26 mouse cellular contexts compared by ENCODE assay signal in the genomic region with DNA sequence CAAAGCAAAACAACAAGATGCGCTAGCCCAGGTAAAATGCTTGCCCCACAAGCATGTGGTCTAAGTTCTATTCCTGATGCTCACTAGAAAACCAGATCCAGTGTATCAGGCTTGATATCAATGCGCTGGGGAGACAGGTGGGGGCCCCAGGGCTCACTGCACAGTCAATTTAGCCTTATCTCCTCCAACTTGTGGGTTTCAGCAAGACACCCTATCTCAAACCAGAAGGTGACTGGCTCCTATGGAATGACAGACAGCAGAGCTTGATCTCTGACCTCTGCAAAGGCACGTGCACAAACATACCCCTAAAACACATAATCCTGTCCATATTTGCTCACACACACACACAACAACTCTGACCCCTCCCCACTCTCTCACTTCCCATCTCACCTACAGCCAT. TPM values are rescaled to one million over a fixed set of nuclear protein-coding genes. Genes with fewer than 3 reads are reported as not detected.
DNase-seq lines count a peak whose midpoint lies in the region; ATAC-seq and TF ChIP-seq lines count a peak whose summit lies in the region.
"Had no signal": no experiment of that assay in that cellular context is flagged by ENCODE, and none has a peak within 500 bp of the region (broad histone marks: within the 10 kb centered on the region; RNA-seq: fewer than 3 reads in every experiment).

No protein-coding gene starts in this region.

- peak; percentile 35; the same call in 1 of the 2 replicates for TF ChIP-seq EP300 in liver, postnatal 0 days (IDR thresholded peaks at IDR 0.05; ENCODE audit: low read depth)

- H3K36me3 ChIP-seq in erythroblast, embryonic 14.5 days (ENCODE audit: control insufficient read depth): no peaks in the 10 kb centered on the region
- no peaks in the 10 kb centered on the region for H3K36me3 ChIP-seq in liver, embryonic 13.5 days
- no peaks in the 10 kb centered on the region for H3K36me3 ChIP-seq in liver, postnatal 0 days (replicated peaks; ENCODE audit: insufficient read depth, low read length)
- no peaks in the 10 kb centered on the region for H3K36me3 ChIP-seq in hindbrain, embryonic 14.5 days (replicated peaks; ENCODE audit: control insufficient read depth, insufficient read depth)
- H3K36me3 ChIP-seq: embryonic facial prominence, embryonic 15.5 days; forebrain, embryonic 12.5 days; G1E; heart, embryonic 10.5 days; hindbrain, embryonic 12.5 days had no signal

- H3K4me3 ChIP-seq in erythroblast, embryonic 14.5 days (replicated peaks): peak overlapping the region; percentile 10
- H3K4me3 ChIP-seq in liver, embryonic 13.5 days (replicated peaks): no peak overlapping the region
- H3K4me3 ChIP-seq in liver, postnatal 0 days (ENCODE audit: low read depth, low read length): no peak overlapping the region
- H3K4me3 ChIP-seq in hindbrain, embryonic 14.5 days (replicated peaks; ENCODE audit: low read length): no peak overlapping the region
- H3K4me3 ChIP-seq: embryonic facial prominence, embryonic 15.5 days; forebrain, embryonic 12.5 days; heart, embryonic 10.5 days; hindbrain, embryonic 12.5 days had no signal

- no peak for ATAC-seq in erythroblast, adult 5-6 weeks (replicated peaks; ENCODE audit: low FRiP score, poor library complexity, severe bottlenecking)
- peak; percentile 94 for ATAC-seq in liver, embryonic 13.5 days (ENCODE audit: low read depth)
- ATAC-seq in liver, postnatal 0 days: peak; percentile 35; the same call in 1 of the 2 replicates
- ATAC-seq in hindbrain, embryonic 14.5 days (ENCODE audit: low FRiP score): no peak
- ATAC-seq: CD4-positive, CD25-positive, alpha-beta regulatory T cell, adult 4 months; forebrain, embryonic 16.5 days; hindbrain, postnatal 0 days had no signal

- H3K4me1 ChIP-seq in erythroblast, embryonic 14.5 days (ENCODE audit: control insufficient read depth): peaks cover 56% of the 10 kb centered on the region
- peaks cover 31% of the 10 kb centered on the region for H3K4me1 ChIP-seq in liver, embryonic 13.5 days (replicated peaks)
- peaks cover 3% of the 10 kb centered on the region; the same call in 1 of the 2 replicates for H3K4me1 ChIP-seq in liver, postnatal 0 days (ENCODE audit: insufficient read depth)
- H3K4me1 ChIP-seq in hindbrain, embryonic 14.5 days (replicated peaks; ENCODE audit: control insufficient read depth, insufficient read depth, low read length): no peaks in the 10 kb centered on the region
- H3K4me1 ChIP-seq: embryonic facial prominence, embryonic 15.5 days; forebrain, embryonic 12.5 days; hindbrain, embryonic 12.5 days had no signal

- peak; percentile 63 for DNase-seq in liver, embryonic 13.5 days
- DNase-seq in liver, postnatal 0 days: no peak
- no peak for DNase-seq in adrenal gland, adult 18-20 months (ENCODE audit: low spot score in 2 of 2)
- DNase-seq in ovary, postnatal 10 days (ENCODE audit: low spot score): no peak
- no peak for DNase-seq in hindbrain, embryonic 14.5 days (ENCODE audit: low spot score)
- DNase-seq: adrenal gland, adult 2 months; adrenal gland, postnatal 25 days; B cell, adult 2 months; cerebellum, adult 2 months; cerebellum, postnatal 10 days; embryo, embryonic 11 days; gastrocnemius, postnatal 10 days; heart, adult 18-20 months; heart, postnatal 10 days; heart, postnatal 4 days had no signal

- peaks cover 56% of the 10 kb centered on the region for H3K27me3 ChIP-seq in erythroblast, embryonic 14.5 days (ENCODE audit: control insufficient read depth)
- peaks cover 58% of the 10 kb centered on the region for H3K27me3 ChIP-seq in liver, embryonic 13.5 days
- H3K27me3 ChIP-seq in liver, postnatal 0 days (ENCODE audit: insufficient read depth, low read length): no peaks in the 10 kb centered on the region
- no peaks in the 10 kb centered on the region for H3K27me3 ChIP-seq in hindbrain, embryonic 14.5 days (ENCODE audit: control insufficient read depth, insufficient read depth, low read length)
- H3K27me3 ChIP-seq: embryonic facial prominence, embryonic 15.5 days; hindbrain, embryonic 12.5 days had no signal

- H3K9me3 ChIP-seq in erythroblast, embryonic 14.5 days (ENCODE audit: control insufficient read depth, low read length): no peaks in the 10 kb centered on the region
- no peaks in the 10 kb centered on the region for H3K9me3 ChIP-seq in liver, embryonic 13.5 days (replicated peaks)
- H3K9me3 ChIP-seq in liver, postnatal 0 days (ENCODE audit: low read length): no peaks in the 10 kb centered on the region
- no peaks in the 10 kb centered on the region for H3K9me3 ChIP-seq in hindbrain, embryonic 14.5 days (ENCODE audit: control insufficient read depth, low read length)
- H3K9me3 ChIP-seq: embryonic facial prominence, embryonic 15.5 days; forebrain, embryonic 12.5 days; G1E; heart, embryonic 10.5 days; hindbrain, embryonic 12.5 days had no signal

- WGBS in liver, embryonic 13.5 days (ENCODE audit: insufficient replicate concordance): 38% methylated on average over 3 of the region's 3 CpGs
- WGBS in liver, postnatal 0 days (ENCODE audit: insufficient replicate concordance): 56% methylated on average over 3 of the region's 3 CpGs
- WGBS in hindbrain, embryonic 14.5 days: 92% methylated on average over 3 of the region's 3 CpGs

- peak overlapping the region; percentile 35 for H3K4me2 ChIP-seq in liver, embryonic 13.5 days
- H3K4me2 ChIP-seq in liver, postnatal 0 days (ENCODE audit: low read depth, low read length): no peak overlapping the region
- H3K4me2 ChIP-seq in hindbrain, embryonic 14.5 days (replicated peaks): no peak overlapping the region
- H3K4me2 ChIP-seq: embryonic facial prominence, embryonic 15.5 days; forebrain, embryonic 12.5 days; hindbrain, embryonic 12.5 days had no signal

- H3K27ac ChIP-seq in liver, embryonic 13.5 days: 0 out of 2 replicates have a peak overlapping the region, but pooled peaks have one; percentile 37
- H3K27ac ChIP-seq in liver, postnatal 0 days (ENCODE audit: low read depth): no peak overlapping the region
- no peak overlapping the region for H3K27ac ChIP-seq in hindbrain, embryonic 14.5 days
- H3K27ac ChIP-seq: embryonic facial prominence, embryonic 15.5 days; forebrain, embryonic 12.5 days; heart, embryonic 10.5 days; hindbrain, embryonic 12.5 days; hindbrain, postnatal 0 days had no signal

- no peak for TF ChIP-seq CTCF in liver, postnatal 0 days (IDR thresholded peaks at IDR 0.05; ENCODE audit: low read depth)

- peak overlapping the region; percentile 7; the same call in 1 of the 2 replicates for H3K9ac ChIP-seq in liver, embryonic 13.5 days
- H3K9ac ChIP-seq in liver, postnatal 0 days (replicated peaks): no peak overlapping the region
- H3K9ac ChIP-seq in hindbrain, embryonic 14.5 days: no peak overlapping the region
- H3K9ac ChIP-seq: embryonic facial prominence, embryonic 15.5 days; forebrain, embryonic 12.5 days; hindbrain, embryonic 12.5 days had no signal

RNA-seq across cellular contexts. Expression of a gene that starts 17.1 kb away (rescaled TPM):
- 14.9 and 17.8 TPM in 2 replicates for polyA plus RNA-seq in erythroblast, embryonic 14.5 days (2012)
- total RNA-seq in erythroblast, adult 5-6 weeks (2015; ENCODE audit: low replicate concordance): 77.4 and 78.8 TPM in 2 replicates
- 55.2 and 79.5 TPM in 2 replicates for total RNA-seq in erythroblast, adult 5-6 weeks (2017; ENCODE audit: low replicate concordance)
- polyA plus RNA-seq in liver, embryonic 13.5 days (2015; fragmentation: Nextera tagmentation; extraction: Ambion mirVana): 89.4 and 99.6 TPM in 2 replicates
- polyA plus RNA-seq in liver, postnatal 0 days (2015; fragmentation: Nextera tagmentation; extraction: Ambion mirVana): 31.0 and 37.5 TPM in 2 replicates
- total RNA-seq in adrenal gland, adult 18-20 months (2021): 1 to 10 TPM in 1 of 2 experiments, under 1 TPM in 1; 0.50 to 1.2 TPM
- polyA plus RNA-seq in hindbrain, embryonic 14.5 days (2014; fragmentation: Nextera tagmentation; extraction: Ambion mirVana): 0.43 and 0.82 TPM in 2 replicates

RNA-seq across cellular contexts. Expression of a gene that starts 18.7 kb away (rescaled TPM):
- polyA plus RNA-seq in erythroblast, embryonic 14.5 days (2012): 0.05 TPM in 1 of 2 replicates, not detected in the other
- not detected in 2 replicates for total RNA-seq in erythroblast, adult 5-6 weeks (2015; ENCODE audit: low replicate concordance)
- total RNA-seq in erythroblast, adult 5-6 weeks (2017; ENCODE audit: low replicate concordance): not detected in 2 replicates
- polyA plus RNA-seq in liver, embryonic 13.5 days (2015; fragmentation: Nextera tagmentation; extraction: Ambion mirVana): 0.83 and 0.85 TPM in 2 replicates
- 0.21 and 0.23 TPM in 2 replicates for polyA plus RNA-seq in liver, postnatal 0 days (2015; fragmentation: Nextera tagmentation; extraction: Ambion mirVana)
- under 1 TPM; 0.26 to 0.40 TPM for total RNA-seq in adrenal gland, adult 18-20 months (2021)
- polyA plus RNA-seq in hindbrain, embryonic 14.5 days (2014; fragmentation: Nextera tagmentation; extraction: Ambion mirVana): 0.39 and 0.51 TPM in 2 replicates
- total RNA-seq: G1E; gastrocnemius, postnatal 10 days; heart, adult 18-20 months; heart, postnatal 10 days; heart, postnatal 4 days had no signal
- polyA plus RNA-seq: G1E had no signal

RNA-seq across cellular contexts. Expression of a gene that starts 56.8 kb away (rescaled TPM):
- polyA plus RNA-seq in erythroblast, embryonic 14.5 days (2012): not detected in 2 replicates
- total RNA-seq in erythroblast, adult 5-6 weeks (2015; ENCODE audit: low replicate concordance): not detected in 2 replicates
- total RNA-seq in erythroblast, adult 5-6 weeks (2017; ENCODE audit: low replicate concordance): not detected in 2 replicates
- not detected in 2 replicates for polyA plus RNA-seq in liver, embryonic 13.5 days (2015; fragmentation: Nextera tagmentation; extraction: Ambion mirVana)
- polyA plus RNA-seq in liver, postnatal 0 days (2015; fragmentation: Nextera tagmentation; extraction: Ambion mirVana): not detected in 2 replicates
- total RNA-seq in adrenal gland, adult 18-20 months (2021): 100 to 1,000 TPM; 547 to 572 TPM
- polyA plus RNA-seq in hindbrain, embryonic 14.5 days (2014; fragmentation: Nextera tagmentation; extraction: Ambion mirVana): 4.7 and 7.6 TPM in 2 replicates
- total RNA-seq: common myeloid progenitor, adult 5-6 weeks; G1E; heart, adult 18-20 months; heart, postnatal 10 days had no signal
- polyA plus RNA-seq: CD4-positive, CD25-positive, alpha-beta regulatory T cell, adult 4 months; G1E had no signal

Comparison
In these comparisons a context has a peak if more than half of its experiments do, and no peak if none do; other contexts are left out.
1. ATAC-seq: peak in liver, embryonic 13.5 days (single experiment) and liver, postnatal 0 days (single experiment); none in erythroblast, adult 5-6 weeks (single experiment) and hindbrain, embryonic 14.5 days (single experiment).